Mouse (Mus musculus): ENCODE data around the gene Prorsd1.

Gene Prorsd1

GRCm38 (mm10) chr11:29503948-29504893 lies 10.6 kb downstream of the Prorsd1 start:
- DNase-seq (ENCODE audit: low read depth), result peak; percentile 72

- no peak for DNase-seq (ENCODE audit: low read depth)
Measured at GRCm38 (mm10) chr11:29496962-29497361, 17.9 kb downstream of the Prorsd1 start.

GRCm38 (mm10) chr11:29493135-29493534 lies 21.7 kb downstream of the Prorsd1 start:
- no peak for DNase-seq (ENCODE audit: low read depth)

GRCm38 (mm10) chr11:29474676-29475075 lies 40.2 kb downstream of the Prorsd1 start:
- DNase-seq (ENCODE audit: low read depth), result peak; percentile 61

Data from 416B (cell line).